Comparison of ENCODE assay signal across 9 mouse cellular contexts in genomic region chr12:79193441-79193840, GRCm38 (mm10). TPM values are rescaled to one million over a fixed set of nuclear protein-coding genes. Genes with fewer than 3 reads are reported as not detected.
DNase-seq lines count a peak whose midpoint lies in the region; ATAC-seq lines count a peak whose summit lies in the region.
"Had no signal": no experiment of that assay in that cellular context is flagged by ENCODE, and none has a peak within 500 bp of the region (broad histone marks: within the 10 kb centered on the region; RNA-seq: fewer than 3 reads in every experiment).

No protein-coding gene starts in this region.

- no peaks in the 10 kb centered on the region for H3K9me3 ChIP-seq in neural tube, embryonic 15.5 days (replicated peaks)
- H3K9me3 ChIP-seq in embryonic facial prominence, embryonic 14.5 days (ENCODE audit: control insufficient read depth, low read length), result no peaks in the 10 kb centered on the region
- H3K9me3 ChIP-seq: heart, embryonic 15.5 days had no signal

- no peak for ATAC-seq in neural tube, embryonic 15.5 days (ENCODE audit: low FRiP score)
- no peak for ATAC-seq in embryonic facial prominence, embryonic 14.5 days (ENCODE audit: low read depth)
- ATAC-seq in inflammation-experienced regulatory T-cells, adult 6 months, result no peak

- H3K4me3 ChIP-seq in neural tube, embryonic 15.5 days (replicated peaks), result no peak overlapping the region
- no peak overlapping the region for H3K4me3 ChIP-seq in embryonic facial prominence, embryonic 14.5 days (ENCODE audit: low read depth, low read length)
- H3K4me3 ChIP-seq: heart, embryonic 15.5 days had no signal

- H3K27me3 ChIP-seq in neural tube, embryonic 15.5 days (replicated peaks), result no peaks in the 10 kb centered on the region
- no peaks in the 10 kb centered on the region for H3K27me3 ChIP-seq in embryonic facial prominence, embryonic 14.5 days (replicated peaks; ENCODE audit: control insufficient read depth, insufficient read depth, low read length)
- H3K27me3 ChIP-seq: heart, embryonic 15.5 days had no signal

- no peak overlapping the region for H3K9ac ChIP-seq in neural tube, embryonic 15.5 days (replicated peaks)
- no peak overlapping the region for H3K9ac ChIP-seq in embryonic facial prominence, embryonic 14.5 days (ENCODE audit: low read depth, low read length)
- H3K9ac ChIP-seq: heart, embryonic 15.5 days had no signal

- H3K4me2 ChIP-seq in neural tube, embryonic 15.5 days, result no peak overlapping the region
- no peak overlapping the region for H3K4me2 ChIP-seq in embryonic facial prominence, embryonic 14.5 days (ENCODE audit: low read depth, low read length)
- H3K4me2 ChIP-seq: heart, embryonic 15.5 days had no signal

- 5% methylated on average over 3 of the region's 3 CpGs for WGBS in neural tube, embryonic 15.5 days
- WGBS in embryonic facial prominence, embryonic 14.5 days, result 4% methylated on average over 3 of the region's 3 CpGs

- H3K4me1 ChIP-seq in neural tube, embryonic 15.5 days, result peaks cover 24% of the 10 kb centered on the region
- H3K4me1 ChIP-seq in embryonic facial prominence, embryonic 14.5 days (ENCODE audit: control insufficient read depth, insufficient read depth, low read length), result peaks cover 8% of the 10 kb centered on the region; the same call in 1 of the 2 replicates

- no peak overlapping the region for H3K27ac ChIP-seq in neural tube, embryonic 15.5 days (replicated peaks)
- no peak overlapping the region for H3K27ac ChIP-seq in embryonic facial prominence, embryonic 14.5 days (replicated peaks; ENCODE audit: low read depth, low read length)
- H3K27ac ChIP-seq: heart, embryonic 15.5 days had no signal

- H3K36me3 ChIP-seq in neural tube, embryonic 15.5 days, result no peaks in the 10 kb centered on the region; the same call in 1 of the 2 replicates
- peaks cover 1% of the 10 kb centered on the region; the same call in 1 of the 2 replicates for H3K36me3 ChIP-seq in embryonic facial prominence, embryonic 14.5 days (ENCODE audit: control insufficient read depth, insufficient read depth, low read length)
- H3K36me3 ChIP-seq: heart, embryonic 15.5 days had no signal

- DNase-seq in neural tube, embryonic 10.5 days (ENCODE audit: extremely low spot score, low spot score), result peak; percentile 62
- peak; percentile 69 for DNase-seq in adrenal gland, postnatal 25 days
- peak; percentile 80 for DNase-seq in embryonic facial prominence, embryonic 14.5 days (ENCODE audit: low spot score)
- peak; percentile 77 to 87 for DNase-seq in kidney, postnatal 25 days
- peak; percentile 57 for DNase-seq in lung, adult 18-20 months
- peak; percentile 65 to 74 for DNase-seq in right cerebral cortex, postnatal 10 days (ENCODE audit: low spot score in 2 of 2)

RNA-seq across cellular contexts. Expression of gene Rdh11, which starts 1.3 kb away (rescaled TPM):
- polyA plus RNA-seq in neural tube, embryonic 15.5 days (2015; fragmentation: Nextera tagmentation; extraction: Ambion mirVana), result 31.1 TPM in 2 replicates
- 28.7 and 30.6 TPM in 2 replicates for total RNA-seq in adrenal gland, postnatal 25 days (2021)
- 25.7 and 27.9 TPM in 2 replicates for polyA plus RNA-seq in embryonic facial prominence, embryonic 14.5 days (2014; fragmentation: Nextera tagmentation; extraction: Ambion mirVana)
- polyA plus RNA-seq in inflammation-experienced regulatory T-cells, adult 6 months (2017; shearing (Covaris generic)), result 10 to 100 TPM; 16.9 to 22.4 (median 18.0) TPM

RNA-seq across cellular contexts. Expression of gene Rdh12, which starts 15.3 kb away (rescaled TPM):
- 0.74 and 1.3 TPM in 2 replicates for polyA plus RNA-seq in neural tube, embryonic 15.5 days (2015; fragmentation: Nextera tagmentation; extraction: Ambion mirVana)
- 0.57 and 0.82 TPM in 2 replicates for total RNA-seq in adrenal gland, postnatal 25 days (2021)
- polyA plus RNA-seq in embryonic facial prominence, embryonic 14.5 days (2014; fragmentation: Nextera tagmentation; extraction: Ambion mirVana), result 6.8 and 6.9 TPM in 2 replicates
- 10 to 100 TPM; 12.7 to 13.8 (median 13.2) TPM for polyA plus RNA-seq in inflammation-experienced regulatory T-cells, adult 6 months (2017; shearing (Covaris generic))

RNA-seq across cellular contexts. Expression of gene Vti1b, which starts 21.0 kb away (rescaled TPM):
- 211 and 241 TPM in 2 replicates for polyA plus RNA-seq in neural tube, embryonic 15.5 days (2015; fragmentation: Nextera tagmentation; extraction: Ambion mirVana)
- 97.2 and 122 TPM in 2 replicates for total RNA-seq in adrenal gland, postnatal 25 days (2021)
- polyA plus RNA-seq in embryonic facial prominence, embryonic 14.5 days (2014; fragmentation: Nextera tagmentation; extraction: Ambion mirVana), result 86.7 and 91.5 TPM in 2 replicates
- 10 to 100 TPM; 47.1 to 75.0 (median 63.3) TPM for polyA plus RNA-seq in inflammation-experienced regulatory T-cells, adult 6 months (2017; shearing (Covaris generic))
